Mouse (Mus musculus) c-Kit-positive CD71-negative TER-119-negative erythroid progenitor cells, embryonic 14.5 days (primary cell): Measurements from ENCODE around the gene Tldc1.
A peak's percentile ranks its signal among the peaks of the same experiment; 100 is the strongest.

Experiments
- DNase-seq: peaks from one replicate; pipeline ENCODE4 v3.0.0-alpha.2; 2013; ENCODE audit warnings: low read depth

The Tldc1 gene

DNA sequence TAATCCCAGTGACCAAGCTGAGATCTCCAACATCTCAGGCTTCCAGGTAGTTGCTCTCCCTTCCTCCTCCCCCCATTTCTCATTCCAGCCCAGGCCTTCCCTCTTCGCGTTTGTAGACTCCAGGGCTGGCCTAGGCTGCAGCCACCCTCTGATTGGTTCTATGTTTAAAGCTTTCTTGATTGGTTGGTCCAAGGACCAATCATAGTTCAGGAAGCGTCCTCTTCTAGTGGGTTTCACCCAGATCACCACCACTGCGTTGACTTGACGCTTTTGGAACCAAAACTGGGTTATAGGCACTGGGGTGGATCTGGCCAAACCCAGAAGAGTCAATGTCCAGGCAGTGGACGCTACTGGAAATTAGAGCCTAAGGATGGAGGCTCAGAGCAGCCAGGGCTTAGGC, 55.9 kb downstream of the Tldc1 start:
- DNase-seq: no peak

DNA sequence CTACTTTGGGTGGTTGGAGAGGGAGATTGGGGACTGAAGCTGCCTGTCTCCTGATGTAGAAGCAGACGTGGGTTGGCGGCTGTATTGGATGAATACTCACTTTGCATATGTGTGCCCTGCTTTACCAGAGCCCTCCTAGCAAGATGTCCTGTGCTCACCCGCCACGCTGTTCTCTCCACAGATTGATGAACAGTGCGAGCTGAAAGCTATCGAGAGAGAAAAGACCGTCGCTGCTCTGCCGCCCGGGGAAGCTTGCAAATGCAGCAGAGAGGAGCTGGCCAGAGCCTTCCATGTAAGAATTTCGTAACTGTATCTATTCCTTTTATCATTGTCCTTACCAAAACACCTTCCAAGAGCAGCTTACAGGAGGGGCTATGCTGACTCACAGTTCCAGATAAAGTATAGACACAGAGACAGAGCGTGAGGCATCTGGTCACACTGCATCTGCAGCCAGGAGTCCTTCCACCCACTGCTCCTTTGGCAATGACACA, 59.2 kb downstream of the Tldc1 start:
- DNase-seq: no peak

DNA sequence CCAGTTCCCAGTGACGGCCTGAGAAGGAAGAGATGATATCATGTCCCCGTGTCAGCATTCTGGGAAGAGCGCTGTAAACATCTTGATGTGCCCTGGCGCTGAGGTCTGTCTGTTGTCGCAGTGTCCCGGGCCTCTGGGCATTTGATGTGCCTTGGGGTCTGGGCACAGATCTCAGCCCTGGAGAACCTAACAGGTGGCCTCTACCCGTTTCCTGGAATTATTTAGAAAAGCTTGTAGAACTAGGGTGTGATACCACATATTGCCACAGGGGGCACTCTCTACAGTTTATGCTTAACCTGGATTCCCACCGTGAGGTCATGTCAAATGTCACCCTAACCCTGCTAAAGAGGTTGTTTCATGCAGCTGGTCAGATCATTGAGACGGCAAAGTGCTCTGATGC, 60.5 kb downstream of the Tldc1 start:
- DNase-seq: peak; percentile 39

DNA sequence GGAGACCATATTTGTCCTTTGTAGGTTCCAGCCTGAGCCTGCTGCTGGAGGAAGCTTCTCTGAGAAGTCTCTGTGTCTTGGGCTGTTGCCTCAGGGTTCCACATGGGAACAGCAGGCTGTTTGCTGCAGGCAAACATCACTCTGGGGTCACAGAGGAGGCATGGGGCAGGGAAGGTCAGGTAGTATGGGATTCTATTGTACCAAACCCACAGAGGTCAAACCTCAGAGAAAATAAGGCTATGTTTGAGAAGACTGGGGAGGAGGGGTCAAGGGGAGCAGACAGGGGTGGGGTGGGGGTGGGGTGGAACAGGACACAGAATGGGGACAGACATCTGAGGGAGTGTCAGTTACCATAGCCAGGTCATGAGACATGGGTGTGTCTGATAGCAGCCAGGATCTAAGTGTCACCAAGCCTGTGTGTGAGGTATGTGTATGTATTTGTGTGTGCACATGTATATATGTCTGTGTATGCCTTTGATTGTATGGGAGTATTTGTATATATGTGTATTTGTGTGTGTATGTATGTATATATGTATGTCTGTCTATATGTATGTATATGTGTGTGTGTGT, 61.4 kb downstream of the Tldc1 start:
- no peak for DNase-seq

DNA sequence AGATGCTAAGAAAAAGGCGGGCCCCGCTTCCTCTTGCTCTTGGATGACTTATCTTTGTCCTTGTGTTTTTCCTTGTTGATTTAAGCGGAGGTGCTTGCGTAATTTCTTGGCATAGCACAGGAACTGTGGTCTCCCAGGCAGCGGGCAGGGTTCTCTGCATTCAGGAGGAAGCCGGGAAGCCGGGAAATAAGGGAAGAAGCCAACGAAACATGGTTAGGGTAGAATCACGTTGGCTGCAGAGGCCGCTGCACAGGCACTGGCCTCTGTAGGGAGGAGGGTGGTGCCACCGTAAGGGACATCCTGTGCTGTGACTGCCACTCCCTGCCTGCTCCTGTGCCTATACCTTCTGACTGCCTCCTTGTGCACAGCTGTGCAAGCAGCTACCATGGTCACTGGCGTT, 63.0 kb downstream of the Tldc1 start:
- DNase-seq: no peak

DNA sequence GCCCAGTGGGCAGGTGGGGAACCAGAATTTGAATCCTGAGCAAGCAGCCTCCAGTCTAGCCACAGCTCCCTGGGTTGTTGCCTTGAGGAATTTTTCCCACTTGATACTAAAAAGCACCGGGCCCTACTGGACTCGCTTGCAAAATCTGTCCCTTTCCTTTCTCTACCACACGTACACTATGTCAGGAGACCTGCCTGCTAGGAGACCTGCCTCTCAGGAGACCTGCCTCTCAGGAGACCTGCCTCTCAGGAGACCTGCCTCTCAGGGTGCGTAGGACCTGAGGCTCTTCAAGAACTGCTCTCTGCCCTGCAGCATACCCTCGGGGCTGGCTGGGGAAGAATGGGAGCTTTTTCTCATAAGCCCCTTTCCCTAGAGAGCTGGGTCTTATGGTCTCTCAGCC, 64.8 kb downstream of the Tldc1 start:
- no peak for DNase-seq

DNA sequence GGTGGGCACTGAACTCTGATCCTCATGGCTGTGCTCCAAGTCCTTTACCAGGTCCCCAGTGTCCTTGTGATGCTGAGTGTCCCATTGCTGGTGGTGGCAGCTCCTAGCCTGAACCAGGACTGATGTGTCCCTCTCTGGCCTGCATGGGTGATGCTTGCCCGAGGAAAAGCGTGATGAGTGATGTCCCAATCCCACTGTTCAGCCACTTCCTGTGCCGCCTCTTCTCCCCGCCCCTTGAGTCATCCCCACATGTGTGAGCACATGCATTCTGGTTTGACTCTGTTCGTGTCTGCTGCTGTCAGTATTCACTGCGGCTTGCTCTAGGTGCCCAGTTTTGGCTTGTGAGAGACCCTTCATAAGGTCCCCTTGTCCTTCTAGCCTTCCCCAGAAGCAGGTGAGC, 66.0 kb downstream of the Tldc1 start:
- DNase-seq: peak; percentile 18
